Mouse (Mus musculus) T-cell, adult 2 months (primary cell): ENCODE data around the gene Mylpf.
"Not testable (repeated sequence)": the region's sequence is repeated elsewhere in the genome, so short reads cannot be mapped to it uniquely, and the experiment has no call there.

Source experiments
- DNase-seq: peaks from one replicate; pipeline ENCODE4 v3.0.0; 2022; ENCODE audit warnings: low spot score

Gene Mylpf

DNA sequence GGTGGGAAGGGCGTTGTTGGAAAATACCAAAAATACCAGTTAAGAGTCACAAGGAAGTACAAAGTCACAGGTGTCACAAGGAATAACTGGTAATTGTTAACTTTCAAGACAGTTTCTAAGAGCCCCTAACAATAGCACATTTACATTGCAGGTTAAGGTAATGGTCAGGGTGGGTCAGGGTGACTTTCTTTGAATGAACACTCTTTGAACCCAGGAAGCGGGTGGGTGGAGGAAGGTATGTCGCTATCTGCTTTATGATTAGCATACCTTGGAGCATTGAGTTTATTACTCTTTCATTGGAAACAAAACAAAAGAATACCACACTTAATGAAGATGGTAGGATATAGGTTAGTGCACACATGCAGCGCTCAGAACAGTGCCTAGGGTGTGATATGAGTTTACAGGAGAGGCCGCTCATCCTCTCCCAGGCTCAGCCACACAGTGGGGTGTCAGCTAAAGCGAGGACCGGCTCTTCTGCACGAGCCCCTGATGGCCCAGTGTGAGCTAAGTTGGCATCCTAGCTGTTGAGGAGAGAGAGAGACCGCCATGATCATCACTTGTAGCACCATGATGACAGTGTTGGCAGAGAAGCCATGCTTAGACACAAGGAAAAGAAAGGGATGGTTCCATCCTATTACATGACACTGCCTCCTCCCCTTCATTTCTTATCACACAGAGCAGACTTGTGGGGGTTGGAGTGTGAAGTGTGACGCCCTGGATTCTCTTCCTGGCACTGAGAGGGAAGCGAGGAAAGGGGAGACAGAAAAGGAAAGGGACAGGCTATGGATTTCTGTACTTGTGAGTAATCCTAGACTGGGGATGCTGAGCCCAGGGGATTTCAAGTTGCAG is 16.7 kb downstream of the Mylpf start:
- no peak for DNase-seq

- peak; percentile 85 for DNase-seq
Observed at GRCm38 (mm10) chr7:127228615-127229303, 20.1 kb downstream of the Mylpf start.

- DNase-seq = no peak
Observed at GRCm38 (mm10) chr7:127231376-127231775, 22.7 kb downstream of the Mylpf start.

DNA sequence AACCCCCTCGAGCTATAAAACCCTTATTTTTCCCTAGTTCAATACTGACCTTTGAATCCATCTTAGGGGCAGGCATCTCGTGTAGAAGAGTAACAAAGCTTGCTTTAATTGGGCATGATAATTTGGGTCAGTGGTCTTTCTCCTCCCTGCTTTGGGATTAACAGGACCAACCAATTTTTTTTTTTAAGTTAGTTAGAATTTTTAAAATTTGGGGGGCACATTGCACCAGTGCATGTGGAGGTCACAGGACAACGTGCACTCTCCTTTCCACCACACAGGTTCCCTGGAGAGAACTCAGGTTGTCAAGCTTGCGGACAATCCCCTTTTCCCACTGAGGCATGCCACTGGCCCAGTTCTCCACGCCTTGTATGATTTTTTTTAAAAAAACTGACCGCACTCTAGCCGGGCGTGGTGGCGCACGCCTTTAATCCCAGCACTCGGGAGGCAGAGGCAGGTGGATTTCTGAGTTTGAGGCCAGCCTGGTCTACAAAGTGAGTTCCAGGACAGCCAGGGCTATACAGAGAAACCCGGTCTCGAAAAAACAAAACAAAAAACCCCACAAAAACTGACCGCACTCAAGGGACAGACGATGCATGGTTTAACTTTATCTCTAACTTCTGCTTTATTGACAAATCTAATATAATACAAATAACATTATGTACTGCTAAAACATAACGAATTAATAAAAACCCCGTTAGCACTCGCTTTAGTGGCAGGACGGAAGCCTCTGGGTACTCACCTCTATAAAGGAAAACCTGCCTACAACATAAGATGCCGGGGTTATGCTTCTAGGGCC is 23.3 kb downstream of the Mylpf start:
- no peak for DNase-seq

GRCm38 (mm10) chr7:127232622-127233367 is 24.1 kb downstream of the Mylpf start, which contains the start of the genes Zfp553 and Sept1:
TSS of gene Zfp553 (plus strand) at chr7:127233061.
TSS of gene Sept1 (minus strand) at chr7:127233130.
- DNase-seq = peak; percentile 76

DNA sequence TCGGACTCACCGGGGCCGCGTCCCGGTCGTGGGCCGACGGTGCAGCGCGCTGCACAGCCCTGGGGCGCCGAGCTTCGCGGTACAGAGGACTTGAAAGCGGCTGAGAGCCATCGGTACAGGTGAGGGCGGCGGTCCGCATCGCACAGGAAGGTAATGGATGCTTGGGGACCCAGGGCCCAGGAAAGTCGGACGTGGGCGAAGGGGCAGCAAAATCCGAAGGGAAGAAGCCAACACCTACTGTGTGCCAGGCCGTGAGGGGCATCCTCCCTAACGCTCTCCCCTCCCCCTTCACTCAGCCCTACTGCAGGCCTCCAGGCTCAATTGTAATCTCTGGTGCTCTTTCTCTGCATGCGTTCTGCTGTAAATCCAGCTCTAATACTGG is 24.7 kb downstream of the Mylpf start:
- no peak for DNase-seq

DNA sequence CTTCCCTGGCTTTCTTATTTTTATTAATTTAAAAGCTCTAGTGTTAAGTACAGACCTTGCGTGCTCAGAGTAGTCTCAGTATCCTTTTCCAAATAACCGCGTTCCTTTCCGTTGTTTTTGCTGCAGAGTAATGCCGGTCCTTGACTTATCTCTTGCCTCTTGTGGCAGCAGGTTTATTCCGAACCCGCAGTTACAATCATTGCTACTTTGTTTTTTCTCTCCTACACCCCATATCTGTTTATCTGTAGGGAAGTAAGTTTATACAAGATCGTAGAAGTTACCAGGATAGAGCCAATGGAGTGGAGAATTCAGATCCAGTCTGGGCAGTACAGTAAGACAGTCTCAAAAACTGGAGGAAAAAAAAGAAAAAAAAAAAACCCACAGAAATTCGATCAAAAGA is 25.1 kb downstream of the Mylpf start:
- no peak for DNase-seq

GRCm38 (mm10) chr7:127234777-127235176 is 26.1 kb downstream of the Mylpf start:
- DNase-seq = no peak

- DNase-seq = no peak
Observed at GRCm38 (mm10) chr7:127243361-127243867, 34.7 kb downstream of the Mylpf start.

DNA sequence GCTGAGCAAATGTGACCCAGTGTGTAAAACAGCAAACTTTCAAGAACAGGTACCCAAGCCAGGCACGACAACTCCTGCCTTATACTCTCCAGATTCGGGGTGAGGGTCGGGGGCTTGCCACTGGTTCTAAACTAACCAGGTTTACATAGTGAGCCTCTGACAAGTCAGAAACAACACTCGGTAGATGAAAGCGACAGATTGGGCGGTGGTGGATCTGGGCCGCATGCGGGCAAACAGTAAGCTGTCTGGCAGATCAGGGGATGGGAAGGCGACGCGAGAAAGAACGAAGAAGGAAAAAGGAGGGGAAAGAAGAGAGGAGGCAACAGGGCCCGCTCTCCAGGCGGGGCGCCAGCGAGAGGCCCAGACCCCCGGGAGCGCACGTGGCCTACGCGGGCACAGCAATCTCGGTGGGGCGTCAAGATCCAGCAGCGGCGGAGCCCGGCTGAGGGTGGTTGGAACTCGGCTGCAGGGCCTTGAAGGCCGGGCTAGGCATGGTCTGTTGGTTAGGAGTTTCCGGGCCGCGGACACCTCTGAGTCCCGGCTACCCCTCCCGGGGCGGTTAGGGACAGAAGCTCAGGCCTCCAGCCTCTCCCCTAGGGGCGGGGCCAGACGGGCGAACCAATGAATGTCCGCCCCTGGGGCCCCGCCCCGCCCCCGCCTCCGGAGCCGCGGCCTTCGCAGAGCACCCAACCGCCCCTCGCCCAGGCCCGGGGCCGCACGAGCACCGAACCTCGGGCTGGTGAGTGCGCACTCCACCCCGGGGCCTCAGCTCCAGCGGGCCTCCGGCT is 35.4 kb downstream of the Mylpf start, which contains the start of gene Zfp771:
TSS of gene Zfp771 (plus strand) at position 405 of the 788 bp plus-strand sequence.
- DNase-seq = peak; percentile 85

- no peak for DNase-seq
Observed at GRCm38 (mm10) chr7:127244658-127245510, 36.2 kb downstream of the Mylpf start.

DNA sequence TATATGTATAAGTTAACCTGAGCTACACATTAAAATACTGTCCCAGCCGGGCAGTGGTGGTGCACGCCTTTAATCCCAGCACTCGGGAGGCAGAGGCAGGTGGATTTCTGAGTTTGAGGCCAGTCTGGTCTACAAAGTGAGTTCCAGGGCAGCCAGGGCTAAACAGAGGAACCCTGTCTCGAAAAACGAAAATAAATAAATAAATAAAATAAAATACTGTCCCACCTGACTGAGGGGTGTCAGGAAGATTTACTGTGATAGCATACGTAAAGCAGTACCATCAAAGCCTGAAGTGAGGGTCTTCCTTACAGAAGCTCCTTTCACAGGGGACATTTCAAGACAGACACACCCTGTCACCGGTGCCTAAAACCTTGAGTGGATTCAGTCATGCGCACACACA is 41.8 kb downstream of the Mylpf start:
- not testable (repeated sequence) for DNase-seq

DNA sequence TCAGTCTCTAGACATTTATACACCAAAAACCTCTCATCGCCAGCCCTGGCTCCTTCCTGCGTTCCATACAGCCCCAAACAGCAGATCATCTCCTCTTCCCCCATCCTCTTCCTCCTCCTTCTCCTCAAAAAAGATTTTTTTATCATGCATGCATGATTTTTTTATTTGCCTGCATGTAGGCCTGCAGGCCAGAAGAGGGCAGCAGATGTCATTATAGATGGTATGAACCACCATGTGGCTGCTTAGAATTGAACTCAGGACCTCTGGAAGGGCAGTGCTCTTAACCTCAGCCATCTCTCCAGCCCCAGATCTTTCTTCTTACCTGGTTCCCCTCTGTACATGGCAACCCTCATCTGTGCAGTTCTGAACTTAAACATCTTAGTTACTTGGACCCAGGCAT is 43.7 kb downstream of the Mylpf start:
- DNase-seq = peak; percentile 42

DNA sequence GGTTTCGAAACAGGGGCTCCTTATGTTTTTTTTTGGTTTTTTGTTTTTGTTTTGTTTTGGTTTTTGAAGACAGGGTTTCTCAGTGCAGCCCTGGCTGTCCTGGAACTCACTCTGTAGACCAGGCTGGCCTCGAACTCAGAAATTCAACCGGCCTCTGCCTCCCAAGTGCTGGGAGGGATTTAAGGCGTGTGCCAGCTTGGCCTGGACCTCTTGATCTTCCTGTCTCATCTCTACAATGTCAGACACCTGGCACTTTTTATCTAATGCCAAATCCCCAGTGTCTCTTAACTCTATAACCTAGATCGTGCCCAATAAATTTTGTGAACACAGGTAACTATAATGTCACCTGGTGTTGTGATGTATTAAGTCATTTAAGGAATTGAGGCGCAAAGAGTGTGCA is 44.7 kb downstream of the Mylpf start:
- no peak for DNase-seq

DNA sequence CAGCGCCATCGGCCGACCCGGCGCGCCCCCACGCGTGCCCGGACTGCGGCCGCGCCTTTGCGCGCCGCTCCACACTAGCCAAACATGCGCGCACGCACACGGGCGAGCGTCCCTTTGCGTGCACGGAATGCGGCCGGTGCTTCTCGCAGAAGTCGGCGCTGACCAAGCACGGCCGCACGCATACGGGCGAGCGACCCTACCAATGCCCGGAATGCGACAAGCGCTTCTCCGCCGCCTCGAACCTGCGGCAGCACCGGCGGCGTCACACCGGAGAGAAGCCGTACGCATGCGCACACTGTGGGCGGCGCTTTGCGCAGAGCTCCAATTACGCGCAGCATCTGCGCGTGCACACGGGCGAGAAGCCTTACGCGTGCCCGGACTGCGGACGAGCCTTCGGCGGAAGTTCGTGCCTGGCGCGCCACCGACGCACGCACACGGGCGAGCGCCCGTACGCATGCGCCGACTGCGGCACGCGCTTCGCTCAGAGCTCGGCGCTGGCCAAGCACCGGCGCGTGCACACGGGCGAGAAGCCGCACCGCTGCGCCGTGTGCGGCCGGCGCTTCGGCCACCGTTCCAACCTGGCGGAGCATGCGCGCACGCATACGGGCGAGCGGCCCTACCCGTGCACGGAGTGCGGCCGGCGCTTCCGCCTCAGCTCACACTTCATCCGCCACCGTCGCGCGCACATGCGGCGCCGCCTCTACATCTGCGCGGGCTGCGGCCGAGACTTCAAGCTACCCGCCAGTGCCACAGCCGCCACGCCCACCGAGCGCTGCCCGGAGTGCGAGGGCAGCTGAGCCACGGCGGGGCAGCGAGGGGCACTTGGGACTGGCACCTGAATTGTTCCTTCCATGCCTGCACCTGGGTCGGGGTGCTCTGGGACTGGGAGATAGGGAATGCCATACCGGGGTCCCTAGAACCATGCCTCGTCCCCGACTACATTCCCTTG is 45.4 kb downstream of the Mylpf start:
- DNase-seq = peak; percentile 95

- no peak for DNase-seq
Observed at GRCm38 (mm10) chr7:127255008-127255407, 46.3 kb downstream of the Mylpf start.

GRCm38 (mm10) chr7:127255965-127256364 is 47.3 kb downstream of the Mylpf start:
- DNase-seq = no peak

- DNase-seq = no peak
Observed at GRCm38 (mm10) chr7:127256518-127256917, 47.8 kb downstream of the Mylpf start.
